Mouse (Mus musculus) limb, embryonic 10.5 days (tissue): Measurements from ENCODE around the gene Ift57. TPM values are rescaled to one million over a fixed set of nuclear protein-coding genes. Genes with fewer than 3 reads are reported as not detected.

ENCODE experiments used
- DNase-seq: peaks from one replicate; pipeline ENCODE4 v3.0.0-alpha.2; 2017; ENCODE audit warnings: low spot score
- H3K27ac ChIP-seq: fragments of 300-500 bp; sonication (generic); 2 replicates; pipeline ENCODE4 v1.5.1; 2016; ENCODE audit warnings: mild to moderate bottlenecking
- H3K27me3 ChIP-seq: fragments of 300-500 bp; sonication (generic); 2 replicates; pipeline ENCODE4 v1.6.1; 2016; ENCODE audit warnings: low read depth, mild to moderate bottlenecking; ENCODE audit not compliant: poor library complexity, severe bottlenecking
- H3K36me3 ChIP-seq: fragments of 300-500 bp; sonication (generic); 2 replicates; pipeline ENCODE4 v1.6.1; 2016; ENCODE audit warnings: mild to moderate bottlenecking, moderate library complexity
- H3K4me1 ChIP-seq: fragments of 300-500 bp; sonication (generic); 2 replicates; pipeline ENCODE4 v1.6.1; 2016
- H3K4me3 ChIP-seq: fragments of 300-500 bp; sonication (generic); 2 replicates; pipeline ENCODE4 v1.5.1; 2016; ENCODE audit warnings: mild to moderate bottlenecking, moderate library complexity
- H3K9me3 ChIP-seq: fragments of 300-500 bp; sonication (generic); replicated peaks from 2 replicates; pipeline ENCODE4 v1.6.1; 2016; ENCODE audit warnings: mild to moderate bottlenecking
- WGBS: fragments of 180-500 bp; shearing (Covaris S2); methylation state at CpG from one replicate; pipeline ENCODE4 v1.1.7; 2016; 5-methylcytosine and 5-hydroxymethylcytosine counted together
- polyA plus RNA-seq: library from polyadenylated mRNA; unstranded; fragments of >200 nt; fragmentation: Nextera tagmentation; extraction: Ambion mirVana; gene quantifications from 2 replicates; pipeline ENCODE4 v1.2.1, GENCODE M21; 2016

The Ift57 gene
- polyA plus RNA-seq, 1 experiment from 2014 or later = 23.1 TPM

GRCm38 (mm10) chr16:49720671-49721070 lies 21.6 kb downstream of the Ift57 start:
- Histone ChIP-seq H3K9me3 (no peaks in the 10 kb centered on the region), H3K27ac (no peak overlapping the region), H3K4me3 (no peak overlapping the region), H3K4me1 (no peaks in the 10 kb centered on the region), H3K27me3 (no peaks in the 10 kb centered on the region), H3K36me3 (no peaks in the 10 kb centered on the region)
- no peak for DNase-seq
- 94% methylated on average over 2 of the region's 2 CpGs for WGBS

GRCm38 (mm10) chr16:49721678-49722077 lies 22.6 kb downstream of the Ift57 start:
- no peaks in the 10 kb centered on the region for H3K36me3 ChIP-seq
- no peak overlapping the region for H3K4me3 ChIP-seq
- H3K9me3 ChIP-seq = no peaks in the 10 kb centered on the region
- H3K27me3 ChIP-seq = no peaks in the 10 kb centered on the region
- no peak overlapping the region for H3K27ac ChIP-seq
- 55% methylated on average over 5 of the region's 5 CpGs for WGBS
- H3K4me1 ChIP-seq = no peaks in the 10 kb centered on the region
- no peak for DNase-seq

- no peaks in the 10 kb centered on the region for H3K4me1 ChIP-seq
- H3K27ac ChIP-seq = no peak overlapping the region
- H3K9me3 ChIP-seq = no peaks in the 10 kb centered on the region
- DNase-seq = no peak
- H3K36me3 ChIP-seq = no peaks in the 10 kb centered on the region
- H3K27me3 ChIP-seq = no peaks in the 10 kb centered on the region
- 76% methylated on average over 4 of the region's 4 CpGs for WGBS
- no peak overlapping the region for H3K4me3 ChIP-seq
Observed at GRCm38 (mm10) chr16:49723222-49723621, 24.2 kb downstream of the Ift57 start.

GRCm38 (mm10) chr16:49724232-49724631 lies 25.2 kb downstream of the Ift57 start:
- H3K9me3 ChIP-seq = no peaks in the 10 kb centered on the region
- no peaks in the 10 kb centered on the region for H3K36me3 ChIP-seq
- 86% methylated on average over 5 of the region's 5 CpGs for WGBS
- H3K27ac ChIP-seq = no peak overlapping the region
- no peak overlapping the region for H3K4me3 ChIP-seq
- no peaks in the 10 kb centered on the region for H3K27me3 ChIP-seq
- H3K4me1 ChIP-seq = no peaks in the 10 kb centered on the region
- DNase-seq = no peak

- H3K4me1 ChIP-seq = no peaks in the 10 kb centered on the region
- no peak overlapping the region for H3K4me3 ChIP-seq
- no peaks in the 10 kb centered on the region for H3K36me3 ChIP-seq
- 84% methylated on average over 2 of the region's 2 CpGs for WGBS
- H3K9me3 ChIP-seq = no peaks in the 10 kb centered on the region
- no peaks in the 10 kb centered on the region for H3K27me3 ChIP-seq
- H3K27ac ChIP-seq = no peak overlapping the region
- no peak for DNase-seq
Observed at GRCm38 (mm10) chr16:49724931-49725330, 25.9 kb downstream of the Ift57 start.

GRCm38 (mm10) chr16:49725446-49725845 lies 26.4 kb downstream of the Ift57 start:
- H3K9me3 ChIP-seq = no peaks in the 10 kb centered on the region
- DNase-seq = no peak
- H3K36me3 ChIP-seq = no peaks in the 10 kb centered on the region
- no peaks in the 10 kb centered on the region for H3K4me1 ChIP-seq
- H3K27ac ChIP-seq = no peak overlapping the region
- H3K4me3 ChIP-seq = no peak overlapping the region
- WGBS = 85% methylated on average over 5 of the region's 5 CpGs
- H3K27me3 ChIP-seq = no peaks in the 10 kb centered on the region

GRCm38 (mm10) chr16:49726216-49726615 lies 27.2 kb downstream of the Ift57 start:
- H3K27ac ChIP-seq = no peak overlapping the region
- WGBS = 84% methylated on average over 3 of the region's 3 CpGs
- H3K4me3 ChIP-seq = no peak overlapping the region
- H3K4me1 ChIP-seq = no peaks in the 10 kb centered on the region
- no peaks in the 10 kb centered on the region for H3K27me3 ChIP-seq
- DNase-seq = no peak
- H3K9me3 ChIP-seq = no peaks in the 10 kb centered on the region
- H3K36me3 ChIP-seq = no peaks in the 10 kb centered on the region

GRCm38 (mm10) chr16:49726761-49727160 lies 27.7 kb downstream of the Ift57 start:
- Histone ChIP-seq H3K4me3 (no peak overlapping the region), H3K9me3 (no peaks in the 10 kb centered on the region), H3K36me3 (no peaks in the 10 kb centered on the region), H3K4me1 (no peaks in the 10 kb centered on the region), H3K27me3 (no peaks in the 10 kb centered on the region), H3K27ac (no peak overlapping the region)
- WGBS = 87% methylated on average over 2 of the region's 2 CpGs
- no peak for DNase-seq

GRCm38 (mm10) chr16:49736536-49736935 lies 37.5 kb downstream of the Ift57 start:
- Histone ChIP-seq H3K4me3 (no peak overlapping the region), H3K4me1 (no peaks in the 10 kb centered on the region), H3K36me3 (no peaks in the 10 kb centered on the region), H3K9me3 (no peaks in the 10 kb centered on the region), H3K27me3 (no peaks in the 10 kb centered on the region), H3K27ac (no peak overlapping the region)
- 93% methylated on average over 9 of the region's 9 CpGs for whole genome bisulfite sequencing
- DNase-seq = no peak

GRCm38 (mm10) chr16:49747360-49747759 lies 48.3 kb downstream of the Ift57 start:
- Histone ChIP-seq H3K36me3 (no peaks in the 10 kb centered on the region), H3K27ac (no peak overlapping the region), H3K4me1 (no peaks in the 10 kb centered on the region), H3K4me3 (no peak overlapping the region), H3K27me3 (no peaks in the 10 kb centered on the region), H3K9me3 (no peaks in the 10 kb centered on the region)
- 98% methylated on average over 2 of the region's 2 CpGs for WGBS
- no peak for DNase-seq

- Histone ChIP-seq H3K9me3 (no peaks in the 10 kb centered on the region), H3K4me1 (no peaks in the 10 kb centered on the region), H3K27me3 (no peaks in the 10 kb centered on the region), H3K4me3 (no peak overlapping the region), H3K36me3 (no peaks in the 10 kb centered on the region), H3K27ac (no peak overlapping the region)
- WGBS = 71% methylated on average over 1 of the region's 1 CpGs
- no peak for DNase-seq
Observed at GRCm38 (mm10) chr16:49752906-49753305, 53.9 kb downstream of the Ift57 start.

- H3K27me3 ChIP-seq = no peaks in the 10 kb centered on the region
- no peaks in the 10 kb centered on the region for H3K9me3 ChIP-seq
- H3K4me3 ChIP-seq = no peak overlapping the region
- H3K27ac ChIP-seq = no peak overlapping the region
- no peak for DNase-seq
- 28% methylated on average over 3 of the region's 3 CpGs for WGBS
- no peaks in the 10 kb centered on the region for H3K36me3 ChIP-seq
- H3K4me1 ChIP-seq = no peaks in the 10 kb centered on the region
Observed at GRCm38 (mm10) chr16:49753318-49753717, 54.3 kb downstream of the Ift57 start.

GRCm38 (mm10) chr16:49760517-49761203 lies 61.6 kb downstream of the Ift57 start:
- 84% methylated on average over 17 of the region's 17 CpGs for WGBS
- Histone ChIP-seq H3K9me3 (no peaks in the 10 kb centered on the region), H3K27ac (no peak overlapping the region)

GRCm38 (mm10) chr16:49761981-49762380 lies 62.9 kb downstream of the Ift57 start:
- no peak for DNase-seq
- Histone ChIP-seq H3K4me1 (no peaks in the 10 kb centered on the region), H3K27ac (no peak overlapping the region), H3K9me3 (no peaks in the 10 kb centered on the region), H3K4me3 (no peak overlapping the region), H3K27me3 (no peaks in the 10 kb centered on the region), H3K36me3 (no peaks in the 10 kb centered on the region)
- 89% methylated on average over 5 of the region's 5 CpGs for WGBS

More at GRCm38 (mm10) chr16:49760517-49761203, 61.6 kb downstream of the Ift57 start:
- no peak overlapping the region for H3K4me3 ChIP-seq
- H3K27me3 ChIP-seq = no peaks in the 10 kb centered on the region
- no peak for DNase-seq
- no peaks in the 10 kb centered on the region for H3K4me1 ChIP-seq
- no peaks in the 10 kb centered on the region for H3K36me3 ChIP-seq
